Mouse (Mus musculus) myocyte (in vitro differentiated cells): ENCODE measurements around the gene Rasgef1c.

ENCODE experiments used
- CEBPB ChIP-seq: IDR thresholded peaks from 2 replicates; pipeline ENCODE4 v1.6.1; 2011; ENCODE audit warnings: mild to moderate bottlenecking, moderate library complexity; ENCODE audit not compliant: poor library complexity, insufficient read depth, severe bottlenecking
- E2F4 ChIP-seq: IDR thresholded peaks from one replicate; pipeline ENCODE4 v1.6.1; 2011; ENCODE audit warnings: mild to moderate bottlenecking, control low read depth, moderate library complexity; ENCODE audit not compliant: insufficient read depth
- MAX ChIP-seq: IDR thresholded peaks from one replicate; pipeline ENCODE4 v1.6.1; 2011; ENCODE audit warnings: low read depth, mild to moderate bottlenecking, control low read depth
- MYOD1 ChIP-seq, 3 experiments: IDR thresholded peaks; one replicate each; pipeline ENCODE4 v1.6.1; 2011; ENCODE audit warnings: control low read depth in 2 of 3, low read depth in 2 of 3, mild to moderate bottlenecking in 2 of 3, moderate library complexity in 1 of 3; ENCODE audit not compliant: insufficient read length in 2 of 3, control insufficient read depth in 1 of 3
- MYOG ChIP-seq, 3 experiments: IDR thresholded peaks; one replicate each; pipeline ENCODE4 v1.6.1; 2011; ENCODE audit warnings: control low read depth in 2 of 3, low read depth in 2 of 3, mild to moderate bottlenecking in 2 of 3; ENCODE audit not compliant: insufficient read length in 2 of 3, control insufficient read depth in 1 of 3, insufficient read depth in 1 of 3
- POLR2A ChIP-seq: IDR thresholded peaks from one replicate; pipeline ENCODE4 v1.6.1; 2011; ENCODE audit warnings: low read depth, mild to moderate bottlenecking, control low read depth, moderate library complexity; ENCODE audit not compliant: insufficient read length
- POLR2AphosphoS2 ChIP-seq: IDR thresholded peaks from one replicate; pipeline ENCODE4 v1.6.1; 2011; ENCODE audit warnings: low read depth, control low read depth; ENCODE audit not compliant: insufficient read length
- REST ChIP-seq: IDR thresholded peaks from one replicate; pipeline ENCODE4 v1.6.1; 2011; ENCODE audit warnings: mild to moderate bottlenecking, control low read depth, moderate library complexity; ENCODE audit not compliant: insufficient read depth, insufficient read length
- SRF ChIP-seq: IDR thresholded peaks from one replicate; pipeline ENCODE4 v1.6.1; 2011; ENCODE audit warnings: low read depth; ENCODE audit not compliant: control insufficient read depth, insufficient read length
- TCF12 ChIP-seq: IDR thresholded peaks from one replicate; pipeline ENCODE4 v1.6.1; 2011; ENCODE audit warnings: mild to moderate bottlenecking, control low read depth; ENCODE audit not compliant: poor library complexity, insufficient read depth, severe bottlenecking
- TCF3 ChIP-seq: IDR thresholded peaks from one replicate; pipeline ENCODE4 v1.6.1; 2011; ENCODE audit warnings: low read depth, control low read depth; ENCODE audit not compliant: insufficient read length
- USF1 ChIP-seq: IDR thresholded peaks from one replicate; pipeline ENCODE4 v1.6.1; 2011; ENCODE audit warnings: low read depth, mild to moderate bottlenecking, control low read depth, moderate library complexity

GRCm38 (mm10) chr11:49942841-49943240 lies 41.2 kb downstream of the Rasgef1c start:
- TF ChIP-seq TCF12: no peak
- TF ChIP-seq POLR2A: no peak
- TF ChIP-seq MAX: no peak
- no peak for TF ChIP-seq MYOG (IDR thresholded peaks at IDR 0.05; ENCODE audit: control insufficient read depth in 1 of 3, insufficient read depth in 1 of 3, insufficient read length in 2 of 3, low read depth in 2 of 3)
- no peak for TF ChIP-seq MYOD1 (IDR thresholded peaks at IDR 0.05; ENCODE audit: control insufficient read depth in 1 of 3, insufficient read length in 2 of 3, low read depth in 2 of 3)
- TF ChIP-seq E2F4: no peak
- no peak for TF ChIP-seq SRF
- no peak for TF ChIP-seq USF1
- TF ChIP-seq CEBPB: no peak
- no peak for TF ChIP-seq POLR2AphosphoS2
- TF ChIP-seq REST: no peak
- TF ChIP-seq TCF3: no peak
